Mouse (Mus musculus): Measurements from ENCODE around the gene Ptcd2. TPM values are rescaled to one million over a fixed set of nuclear protein-coding genes. Genes with fewer than 3 reads are reported as not detected.

Ptcd2 gene
- polyA plus RNA-seq (2014; fragmentation: Illumina TruSeq; extraction: RNeasy Lipid Tissue Mini Kit (QIAGEN cat#74804); ENCODE audit: low read depth, low replicate concordance), result 90.5 TPM

DNA sequence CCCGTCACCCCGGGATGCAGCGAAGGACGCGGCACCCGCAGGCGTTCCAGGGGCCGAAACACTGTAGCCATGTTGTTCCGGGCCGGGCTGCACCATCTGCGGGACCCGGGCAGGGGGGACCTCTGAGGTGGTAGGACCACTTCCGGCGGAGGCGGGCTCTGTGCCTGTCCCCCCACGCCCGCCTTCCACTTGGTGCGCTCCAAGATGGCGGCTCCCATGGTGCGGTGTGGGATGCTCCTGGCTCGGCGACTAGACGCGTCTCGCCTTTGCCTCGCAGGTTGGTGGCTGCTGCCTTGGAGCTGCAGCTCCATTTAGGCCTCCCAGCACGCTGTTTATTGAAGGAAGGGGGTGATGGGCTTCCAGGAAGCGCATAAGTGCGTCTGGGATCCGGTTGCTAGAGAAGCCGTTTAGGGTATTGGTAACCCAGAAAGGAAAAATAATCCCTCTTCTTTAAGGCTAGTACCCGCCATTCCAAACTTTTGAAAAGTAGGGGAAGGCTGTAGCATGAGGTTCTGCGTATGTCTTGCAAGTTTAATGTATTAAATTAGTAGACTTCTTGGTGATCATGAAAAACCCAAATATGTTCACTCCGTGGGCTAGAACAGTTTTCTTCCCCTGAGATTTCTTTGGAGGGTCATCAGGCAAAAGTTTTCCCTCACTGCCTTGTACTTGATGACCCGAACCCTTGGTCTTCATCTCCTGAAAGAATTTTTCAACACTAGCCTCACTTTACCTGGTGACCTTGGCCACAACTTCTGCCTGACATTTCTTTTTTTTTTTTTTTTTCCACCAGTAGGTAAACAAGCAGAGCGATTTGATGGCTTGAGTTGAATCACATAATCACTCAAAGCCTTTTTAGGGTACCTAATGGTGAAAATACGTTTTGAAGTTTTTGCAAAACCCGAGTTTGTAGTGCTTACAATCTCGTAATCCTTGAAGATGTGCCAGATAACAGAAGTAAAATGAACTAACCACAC is at the start of gene Ptcd2, which contains the start of gene Mrps27:
Gene Ptcd2, minus strand, starts transcription at position 107 of the 977 bp plus-strand sequence.
Gene Mrps27, plus strand, starts transcription at position 188 of the 977 bp plus-strand sequence.

Other genes starting within 250 kb of the Ptcd2 start
- gene Zfp366, start 159.9 kb downstream of the Ptcd2 start, polyA plus RNA-seq (2014; fragmentation: Illumina TruSeq; extraction: RNeasy Lipid Tissue Mini Kit (QIAGEN cat#74804); ENCODE audit: low read depth, low replicate concordance), result 7.2 TPM
- 100 TPM for gene Mrps27, start 81 bp upstream of the Ptcd2 start, polyA plus RNA-seq (2014; fragmentation: Illumina TruSeq; extraction: RNeasy Lipid Tissue Mini Kit (QIAGEN cat#74804); ENCODE audit: low read depth, low replicate concordance)
- gene Map1b, start 171.8 kb upstream of the Ptcd2 start, polyA plus RNA-seq (2014; fragmentation: Illumina TruSeq; extraction: RNeasy Lipid Tissue Mini Kit (QIAGEN cat#74804); ENCODE audit: low read depth, low replicate concordance), result 61.6 TPM

Measured in adrenal gland, adult 10 weeks (tissue).